Mouse (Mus musculus): ENCODE data around the gene Tmem269.

Tmem269 gene

GRCm38 (mm10) chr4:119218169-119218568, at the start of gene Tmem269:
TSS of gene Tmem269 (minus strand) at chr4:119218217.
- no peak for DNase-seq

GRCm38 (mm10) chr4:119266606-119267005, 48.6 kb upstream of the Tmem269 start:
- no peak for DNase-seq

GRCm38 (mm10) chr4:119263459-119263858, 45.4 kb upstream of the Tmem269 start:
- no peak for DNase-seq

GRCm38 (mm10) chr4:119262483-119262882, 44.5 kb upstream of the Tmem269 start:
- no peak for DNase-seq

GRCm38 (mm10) chr4:119261087-119261713, 43.2 kb upstream of the Tmem269 start:
- DNase-seq: no peak

- no peak for DNase-seq
Measured at GRCm38 (mm10) chr4:119259344-119260254, 41.6 kb upstream of the Tmem269 start.

- DNase-seq: no peak
Measured at GRCm38 (mm10) chr4:119257083-119257482, 39.1 kb upstream of the Tmem269 start.

- DNase-seq: no peak
Measured at GRCm38 (mm10) chr4:119255351-119255750, 37.3 kb upstream of the Tmem269 start, which contains the start of gene Cldn19. TSS of gene Cldn19 (plus strand) at chr4:119255414.

GRCm38 (mm10) chr4:119254012-119254618, 36.1 kb upstream of the Tmem269 start:
- DNase-seq: peak; percentile 33

GRCm38 (mm10) chr4:119252025-119252808, 34.2 kb upstream of the Tmem269 start:
- no peak for DNase-seq

- DNase-seq: no peak
Measured at GRCm38 (mm10) chr4:119248407-119248965, 30.5 kb upstream of the Tmem269 start.

- peak; percentile 68 for DNase-seq
Measured at GRCm38 (mm10) chr4:119247462-119248235, 29.6 kb upstream of the Tmem269 start.

GRCm38 (mm10) chr4:119246688-119247225, 28.7 kb upstream of the Tmem269 start:
- no peak for DNase-seq

GRCm38 (mm10) chr4:119245961-119246360, 27.9 kb upstream of the Tmem269 start:
- no peak for DNase-seq

GRCm38 (mm10) chr4:119245556-119245955, 27.5 kb upstream of the Tmem269 start:
- DNase-seq: peak; percentile 43

GRCm38 (mm10) chr4:119244468-119245240, 26.6 kb upstream of the Tmem269 start:
- DNase-seq: peak; percentile 71

- no peak for DNase-seq
Measured at GRCm38 (mm10) chr4:119242571-119242970, 24.6 kb upstream of the Tmem269 start.

- DNase-seq: peak; percentile 52
Measured at GRCm38 (mm10) chr4:119241664-119242063, 23.6 kb upstream of the Tmem269 start.

- DNase-seq: peak; percentile 39
Measured at GRCm38 (mm10) chr4:119239181-119239682, 21.2 kb upstream of the Tmem269 start.

GRCm38 (mm10) chr4:119238661-119239060, 20.6 kb upstream of the Tmem269 start:
- DNase-seq: no peak

All from right cerebral cortex, postnatal 25 days (tissue).